Mouse (Mus musculus) G1E-ER4 (cell line): ENCODE measurements around the gene Olfr350. TPM values are rescaled to one million over a fixed set of nuclear protein-coding genes. Genes with fewer than 3 reads are reported as not detected.

Experiments used
- GATA1 ChIP-seq: IDR thresholded peaks from one replicate; pipeline ENCODE4 v1.8.0; 2012; ENCODE audit warnings: low read length, inconsistent platforms
- polyA plus RNA-seq: library from polyadenylated mRNA; stranded (reverse); fragments of >175 nt; gene quantifications from 2 replicates; pipeline ENCODE4 v1.2.3, GENCODE M21; 2012

Gene Olfr350
- not detected in 2 replicates for polyA plus RNA-seq

DNA sequence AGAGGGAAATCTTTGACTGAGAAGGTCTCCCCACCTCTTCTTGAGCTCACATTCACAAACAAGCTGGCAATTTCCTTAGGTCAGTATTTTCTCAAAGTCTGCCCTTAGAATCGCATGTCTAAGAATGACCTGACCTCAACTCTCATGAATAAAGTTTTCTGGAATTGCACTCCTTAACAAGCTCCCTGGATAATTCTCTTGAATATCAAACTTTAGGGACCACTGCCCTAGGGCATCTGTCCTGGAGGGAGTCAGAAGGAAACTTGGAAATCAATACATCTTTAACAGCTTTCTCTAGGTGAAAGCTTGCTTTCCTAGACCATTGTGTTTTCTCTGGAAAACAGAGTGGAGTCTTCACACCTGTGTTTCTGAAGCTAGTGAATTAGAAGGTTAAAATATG is at the start of gene Olfr350:
TSS of gene Olfr350 (plus strand) at position 301 of the 400 bp plus-strand sequence.
- TF ChIP-seq GATA1: no peak

DNA sequence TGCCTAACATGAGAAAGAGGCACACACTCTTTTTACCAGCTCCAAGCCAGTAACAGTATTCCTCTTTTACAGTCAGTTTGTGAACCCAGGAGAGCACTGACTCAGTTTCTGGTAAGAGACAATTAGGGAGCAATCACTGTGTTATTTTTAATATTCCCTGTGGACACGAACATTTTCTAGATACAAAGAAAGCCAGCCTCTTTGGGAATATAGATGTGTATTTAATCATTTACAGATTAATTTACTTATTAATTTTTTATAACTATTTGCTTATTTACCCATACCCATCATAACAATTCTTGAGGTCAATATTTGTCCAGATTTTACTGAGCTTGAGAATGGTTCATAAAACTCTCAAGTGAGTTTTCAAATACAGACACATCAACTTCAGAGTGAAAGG is 29.2 kb upstream of the Olfr350 start, which contains the start of gene Olfr3:
TSS of gene Olfr3 (minus strand) at position 101 of the 400 bp plus-strand sequence.
- TF ChIP-seq GATA1: no peak

GRCm38 (mm10) chr2:36862560-36862959 is 16.4 kb downstream of the Olfr350 start, which contains the start of gene Olfr351:
Gene Olfr351 (minus strand): TSS chr2:36862660.
- no peak for TF ChIP-seq GATA1

DNA sequence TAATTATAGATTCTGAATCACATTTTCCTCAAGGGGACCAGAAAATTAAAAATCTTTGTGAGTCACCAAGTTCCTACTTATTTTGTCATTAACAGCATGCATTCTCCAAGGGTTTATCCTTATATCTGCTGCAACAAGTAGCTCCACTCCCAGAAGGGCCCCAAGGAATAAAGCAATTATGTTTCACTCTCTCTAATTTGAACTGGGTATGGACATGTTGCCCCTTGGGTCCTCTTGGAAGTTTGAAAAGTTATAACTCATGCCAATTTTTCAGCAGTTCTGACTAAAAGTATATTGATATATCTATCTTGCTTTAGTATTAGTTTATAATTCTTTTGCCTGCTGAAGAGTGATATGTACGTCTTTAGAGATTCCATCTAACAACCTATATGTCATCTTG is 22.1 kb downstream of the Olfr350 start, which contains the start of gene Olfr352:
TSS of gene Olfr352 (plus strand) at position 301 of the 400 bp plus-strand sequence.
- no peak for TF ChIP-seq GATA1

GRCm38 (mm10) chr2:36892836-36893235 is 46.7 kb downstream of the Olfr350 start, which contains the start of gene Olfr353:
Gene Olfr353 (minus strand): TSS chr2:36892936.
- TF ChIP-seq GATA1: no peak

DNA sequence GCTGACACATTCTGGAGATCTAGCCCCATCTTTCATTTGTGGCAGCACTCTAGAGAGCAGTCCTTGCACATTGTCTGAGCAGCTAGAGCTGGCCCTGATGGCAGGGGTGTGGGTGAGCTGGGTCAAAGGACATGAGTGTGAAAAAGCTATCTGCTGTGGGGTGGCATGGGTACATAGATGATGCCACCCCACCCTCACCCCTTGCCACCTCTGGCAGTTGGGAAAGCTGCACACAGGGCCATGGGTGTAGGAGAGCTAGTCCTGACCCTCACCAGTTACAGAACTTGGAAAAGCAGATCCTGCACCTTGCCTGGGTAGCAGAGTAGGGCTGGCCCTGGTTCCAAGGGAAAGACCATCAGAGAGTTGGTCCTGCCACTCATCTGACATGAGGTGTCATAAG is 51.0 kb downstream of the Olfr350 start:
- no peak for TF ChIP-seq GATA1

Other genes starting within 250 kb of the Olfr350 start
- gene Olfr345, start 206.3 kb upstream of the Olfr350 start, polyA plus RNA-seq: not detected in 2 replicates
- gene Olfr346, start 160.5 kb upstream of the Olfr350 start, polyA plus RNA-seq: not detected in 2 replicates
- not detected in 2 replicates for gene Olfr347, start 114.4 kb upstream of the Olfr350 start, polyA plus RNA-seq
- gene Olfr348, start 62.0 kb upstream of the Olfr350 start, polyA plus RNA-seq: not detected in 2 replicates
- gene Olfr50, start 55.8 kb upstream of the Olfr350 start, polyA plus RNA-seq: not detected in 2 replicates
- not detected in 2 replicates for gene Olfr3, start 29.3 kb upstream of the Olfr350 start, polyA plus RNA-seq
- gene Olfr351, start 16.4 kb downstream of the Olfr350 start, polyA plus RNA-seq: not detected in 2 replicates
- not detected in 2 replicates for gene Olfr352, start 22.1 kb downstream of the Olfr350 start, polyA plus RNA-seq
- not detected in 2 replicates for gene Olfr353, start 46.6 kb downstream of the Olfr350 start, polyA plus RNA-seq
- gene Olfr354, start 59.4 kb downstream of the Olfr350 start, polyA plus RNA-seq: not detected in 2 replicates
- gene Olfr355, start 82.6 kb downstream of the Olfr350 start, polyA plus RNA-seq: not detected in 2 replicates
- not detected in 2 replicates for gene Olfr356, start 90.8 kb downstream of the Olfr350 start, polyA plus RNA-seq
- not detected in 2 replicates for gene Olfr357, start 147.5 kb downstream of the Olfr350 start, polyA plus RNA-seq
- not detected in 2 replicates for gene Olfr358, start 163.0 kb downstream of the Olfr350 start, polyA plus RNA-seq
- gene Olfr360, start 219.4 kb downstream of the Olfr350 start, polyA plus RNA-seq: not detected in 2 replicates
- not detected in 2 replicates for gene Olfr361, start 243.0 kb downstream of the Olfr350 start, polyA plus RNA-seq